Mouse (Mus musculus): ENCODE measurements at regions not wholly inside any gene's neighbourhood (a gene's known extent, or its start where the extent isn't known, plus 50 kb on each side); places are given as distances from the start of the nearest gene placed in this dataset.
A peak's percentile ranks its signal among the peaks of the same experiment; 100 is the strongest.

- DNase-seq, result no peak
Observed at GRCm38 (mm10) chr2:101370991-101371736, 253.4 kb upstream of the Rag2 start.

- DNase-seq, result no peak
Observed at GRCm38 (mm10) chr2:101371834-101372493, 252.6 kb upstream of the Rag2 start.

- DNase-seq, result no peak
Observed at GRCm38 (mm10) chr2:101380595-101380994, 243.9 kb upstream of the Rag2 start.

GRCm38 (mm10) chr2:101415002-101415401 lies 209.5 kb upstream of the Rag2 start:
- no peak for DNase-seq

GRCm38 (mm10) chr2:101416702-101417101 lies 207.8 kb upstream of the Rag2 start:
- no peak for DNase-seq

- peak; percentile 72 for DNase-seq
Observed at GRCm38 (mm10) chr2:101433141-101433895, 191.2 kb upstream of the Rag2 start.

GRCm38 (mm10) chr2:101440231-101440630 lies 184.3 kb upstream of the Rag2 start:
- DNase-seq, result no peak

- no peak for DNase-seq
Observed at GRCm38 (mm10) chr2:101441081-101441630, 183.4 kb upstream of the Rag2 start.

- no peak for DNase-seq
Observed at GRCm38 (mm10) chr2:101455591-101455990, 168.9 kb upstream of the Rag2 start.

- no peak for DNase-seq
Observed at GRCm38 (mm10) chr2:101458959-101459358, 165.6 kb upstream of the Rag2 start.

GRCm38 (mm10) chr2:101462450-101462849 lies 162.1 kb upstream of the Rag2 start:
- no peak for DNase-seq

- DNase-seq, result no peak
Observed at GRCm38 (mm10) chr2:101464291-101465140, 160.0 kb upstream of the Rag2 start.

- DNase-seq, result no peak
Observed at GRCm38 (mm10) chr2:101470569-101471100, 153.9 kb upstream of the Rag2 start.

- DNase-seq, result peak; percentile 66
Observed at GRCm38 (mm10) chr2:101472449-101473115, 151.9 kb upstream of the Rag2 start.

- no peak for DNase-seq
Observed at GRCm38 (mm10) chr2:101473116-101473485, 151.4 kb upstream of the Rag2 start.

- no peak for DNase-seq
Observed at GRCm38 (mm10) chr2:101476862-101477261, 147.7 kb upstream of the Rag2 start.

- peak; percentile 4 for DNase-seq
Observed at GRCm38 (mm10) chr2:101490207-101490606, 134.3 kb upstream of the Rag2 start.

GRCm38 (mm10) chr2:101491762-101492161 lies 132.8 kb upstream of the Rag2 start:
- DNase-seq, result no peak

- no peak for DNase-seq
Observed at GRCm38 (mm10) chr2:101508116-101508515, 116.4 kb upstream of the Rag2 start.

Measured in adrenal gland, adult 8-10 months (tissue).